Mouse (Mus musculus) heart, adult 2 months (tissue): Measurements from ENCODE around the gene Vps37d.

ENCODE experiments used
- CTCF ChIP-seq: fragments of 200-600 bp; IDR thresholded peaks from 2 replicates; pipeline ENCODE4 v1.8.1; 2022; ENCODE audit warnings: antibody characterized with exemption, mild to moderate bottlenecking, moderate library complexity
- EP300 ChIP-seq: fragments of 200-500 bp; IDR thresholded peaks from 2 replicates; pipeline ENCODE4 v1.6.1; 2011; ENCODE audit warnings: low read depth, low read length, control low read depth; ENCODE audit not compliant: insufficient read depth
- POLR2A ChIP-seq: fragments of 200-500 bp; IDR thresholded peaks from 2 replicates; pipeline ENCODE4 v1.6.1; 2011; ENCODE audit warnings: mild to moderate bottlenecking, low read depth, low read length, control low read depth; ENCODE audit not compliant: insufficient read depth

GRCm38 (mm10) chr5:135115241-135115640 is 37.2 kb upstream of the Vps37d start:
- TF ChIP-seq POLR2A (no peak), EP300 (no peak), CTCF (no peak)
